Comparison of ENCODE assay signal across 13 mouse cellular contexts in genomic region chr6:107303676-107304369, GRCm38 (mm10).
DNase-seq lines count a peak whose midpoint lies in the region; ATAC-seq and TF ChIP-seq lines count a peak whose summit lies in the region.
"Had no signal": no experiment of that assay in that cellular context is flagged by ENCODE, and none has a peak within 500 bp of the region (broad histone marks: within the 10 kb centered on the region; RNA-seq: fewer than 3 reads in every experiment).

No protein-coding gene starts in this region.

- peak; percentile 88 for ATAC-seq in forebrain, embryonic 12.5 days (ENCODE audit: low FRiP score)
- peak; percentile 84 for ATAC-seq in hindbrain, embryonic 14.5 days (ENCODE audit: low FRiP score)
- ATAC-seq in neural tube, embryonic 14.5 days (ENCODE audit: low read depth), result peak; percentile 65; the same call in 1 of the 2 replicates
- no peak for ATAC-seq in granulocyte monocyte progenitor cell, adult 5-6 weeks (replicated peaks; ENCODE audit: poor library complexity, severe bottlenecking)

- no peak overlapping the region for H3K4me2 ChIP-seq in forebrain, embryonic 12.5 days
- no peak overlapping the region for H3K4me2 ChIP-seq in hindbrain, embryonic 14.5 days (replicated peaks)
- no peak overlapping the region for H3K4me2 ChIP-seq in neural tube, embryonic 14.5 days (ENCODE audit: low read depth, low read length)
- H3K4me2 ChIP-seq: lung, embryonic 15.5 days had no signal

- TF ChIP-seq CTCF in kidney, adult 2 months (conservative IDR thresholded peaks at IDR 0.05; ENCODE audit: insufficient read depth, insufficient read length, low read depth, low read length), result no peak

- no peak overlapping the region for H3K4me3 ChIP-seq in forebrain, embryonic 12.5 days (replicated peaks)
- no peak overlapping the region for H3K4me3 ChIP-seq in hindbrain, embryonic 14.5 days (replicated peaks; ENCODE audit: low read length)
- no peak overlapping the region for H3K4me3 ChIP-seq in neural tube, embryonic 14.5 days (ENCODE audit: low read depth, low read length)
- no peak overlapping the region for H3K4me3 ChIP-seq in kidney, adult 2 months (ENCODE audit: insufficient read depth, low read depth, low read length)
- H3K4me3 ChIP-seq: heart, adult 2 months; lung, embryonic 15.5 days had no signal

- H3K9me3 ChIP-seq in forebrain, embryonic 12.5 days, result no peaks in the 10 kb centered on the region
- H3K9me3 ChIP-seq in hindbrain, embryonic 14.5 days (ENCODE audit: control insufficient read depth, low read length), result no peaks in the 10 kb centered on the region
- no peaks in the 10 kb centered on the region for H3K9me3 ChIP-seq in neural tube, embryonic 14.5 days (ENCODE audit: control insufficient read depth, low read length)
- H3K9me3 ChIP-seq: lung, embryonic 15.5 days had no signal

- H3K4me1 ChIP-seq in forebrain, embryonic 12.5 days, result peaks cover 10% of the 10 kb centered on the region; the same call in 1 of the 2 replicates
- H3K4me1 ChIP-seq in hindbrain, embryonic 14.5 days (replicated peaks; ENCODE audit: control insufficient read depth, insufficient read depth, low read length), result 0 out of 2 replicates have a peak, but pooled peaks cover 4% of the 10 kb centered on the region
- H3K4me1 ChIP-seq in neural tube, embryonic 14.5 days (ENCODE audit: control insufficient read depth, insufficient read depth, low read length), result no peaks in the 10 kb centered on the region
- no peaks in the 10 kb centered on the region for H3K4me1 ChIP-seq in kidney, adult 2 months (ENCODE audit: control insufficient read depth, insufficient read depth, low read length)
- H3K4me1 ChIP-seq: lung, embryonic 15.5 days had no signal

- H3K36me3 ChIP-seq in forebrain, embryonic 12.5 days (replicated peaks), result no peaks in the 10 kb centered on the region
- no peaks in the 10 kb centered on the region for H3K36me3 ChIP-seq in hindbrain, embryonic 14.5 days (replicated peaks; ENCODE audit: control insufficient read depth, insufficient read depth)
- no peaks in the 10 kb centered on the region for H3K36me3 ChIP-seq in neural tube, embryonic 14.5 days (ENCODE audit: control insufficient read depth, insufficient read depth, low read length)
- no peaks in the 10 kb centered on the region for H3K36me3 ChIP-seq in kidney, adult 2 months (ENCODE audit: control insufficient read depth, insufficient read depth, low read length)
- H3K36me3 ChIP-seq: lung, embryonic 15.5 days had no signal

- no peak overlapping the region for H3K27ac ChIP-seq in forebrain, embryonic 12.5 days
- H3K27ac ChIP-seq in hindbrain, embryonic 14.5 days, result peak overlapping the region; percentile 26; the same call in 1 of the 2 replicates
- H3K27ac ChIP-seq in neural tube, embryonic 14.5 days (ENCODE audit: low read depth, low read length), result no peak overlapping the region
- H3K27ac ChIP-seq in kidney, adult 2 months (ENCODE audit: insufficient read depth, low read depth, low read length), result no peak overlapping the region
- H3K27ac ChIP-seq: heart, adult 2 months; lung, embryonic 15.5 days had no signal

- WGBS in forebrain, embryonic 12.5 days, result 72% methylated on average over 1 of the region's 1 CpGs
- 58% methylated on average over 1 of the region's 1 CpGs for WGBS in hindbrain, embryonic 14.5 days
- WGBS in neural tube, embryonic 14.5 days, result 83% methylated on average over 1 of the region's 1 CpGs
- 81% methylated on average over 1 of the region's 1 CpGs for WGBS in kidney, adult 2 months

- no peak overlapping the region for H3K9ac ChIP-seq in forebrain, embryonic 12.5 days
- H3K9ac ChIP-seq in hindbrain, embryonic 14.5 days, result no peak overlapping the region
- H3K9ac ChIP-seq in neural tube, embryonic 14.5 days (replicated peaks; ENCODE audit: low read depth, low read length), result no peak overlapping the region
- H3K9ac ChIP-seq: lung, embryonic 15.5 days had no signal

- H3K27me3 ChIP-seq in forebrain, embryonic 12.5 days, result no peaks in the 10 kb centered on the region
- H3K27me3 ChIP-seq in hindbrain, embryonic 14.5 days (ENCODE audit: control insufficient read depth, insufficient read depth, low read length), result no peaks in the 10 kb centered on the region
- no peaks in the 10 kb centered on the region for H3K27me3 ChIP-seq in neural tube, embryonic 14.5 days (ENCODE audit: control insufficient read depth, insufficient read depth, low read length)
- H3K27me3 ChIP-seq in kidney, adult 2 months (replicated peaks; ENCODE audit: control insufficient read depth, insufficient read depth, low read length), result no peaks in the 10 kb centered on the region
- H3K27me3 ChIP-seq: lung, embryonic 15.5 days had no signal

- TF ChIP-seq POLR2A in kidney, adult 2 months (IDR thresholded peaks at IDR 0.05; ENCODE audit: low read depth, low read length), result no peak

- DNase-seq in layer of hippocampus, adult 9-11 months, result peak; percentile 4
- DNase-seq in layer of hippocampus, postnatal 14 days (ENCODE audit: low spot score in 2 of 2), result no peak
- peak; percentile 55 for DNase-seq in hindbrain, embryonic 14.5 days (ENCODE audit: low spot score)
- no peak for DNase-seq in heart, adult 8-10 months (ENCODE audit: low spot score)
- DNase-seq in kidney, adult 2 months, result no peak
- DNase-seq: adrenal gland, postnatal 14 days; heart, adult 2 months; kidney, adult 11 months; kidney, postnatal 36 days had no signal

Comparison
In these comparisons a context has a peak if more than half of its experiments do, and no peak if none do; other contexts are left out.
1. DNase-seq: peak in layer of hippocampus, adult 9-11 months (single experiment) and hindbrain, embryonic 14.5 days (single experiment); none in layer of hippocampus, postnatal 14 days (0 of 2), heart, adult 8-10 months (single experiment) and kidney, adult 2 months (single experiment).